In the genomic region with DNA sequence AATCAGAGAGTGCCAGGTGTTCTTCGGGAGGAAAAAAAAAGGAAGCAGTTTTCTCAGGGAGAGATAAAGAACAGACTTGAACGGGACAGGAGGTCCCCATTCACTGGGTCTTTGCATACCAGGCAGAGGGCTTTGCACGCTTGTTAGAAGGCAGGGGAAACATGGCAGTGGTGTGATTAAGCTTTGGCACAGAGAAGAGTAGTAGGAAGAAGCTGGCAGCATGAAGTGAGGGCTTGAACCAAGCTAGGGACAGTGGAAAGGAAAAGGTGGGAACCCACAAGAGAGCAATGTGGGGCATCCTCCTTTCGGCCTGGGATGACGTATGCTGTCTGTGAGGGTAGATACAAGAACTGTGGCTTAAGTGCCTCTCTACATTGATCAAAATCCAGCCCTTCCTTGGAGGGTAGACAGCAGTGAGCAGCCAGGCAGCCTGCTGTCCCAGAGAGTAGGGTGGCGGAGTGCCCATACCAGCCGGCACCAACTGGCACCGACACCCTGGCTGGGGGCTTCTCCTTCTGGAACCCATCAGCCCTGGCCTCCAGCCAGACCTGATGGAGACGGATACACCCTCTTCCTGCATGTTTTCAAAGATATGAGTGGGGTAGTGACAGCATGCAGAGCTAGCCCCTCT, we compare ENCODE assay signal across 11 mouse cellular contexts. TPM values are rescaled to one million over a fixed set of nuclear protein-coding genes. Genes with fewer than 3 reads are reported as not detected.
DNase-seq lines count a peak whose midpoint lies in the region; ATAC-seq lines count a peak whose summit lies in the region.
"Had no signal": no experiment of that assay in that cellular context is flagged by ENCODE, and none has a peak within 500 bp of the region (broad histone marks: within the 10 kb centered on the region; RNA-seq: fewer than 3 reads in every experiment).

No protein-coding gene starts in this region.

- no peaks in the 10 kb centered on the region for H3K36me3 ChIP-seq in heart, embryonic 15.5 days
- no peaks in the 10 kb centered on the region for H3K36me3 ChIP-seq in hindbrain, embryonic 16.5 days (ENCODE audit: control insufficient read depth, insufficient read depth, low read length)
- H3K36me3 ChIP-seq: stomach, embryonic 15.5 days had no signal

- H3K9me3 ChIP-seq in heart, embryonic 15.5 days (replicated peaks) = no peaks in the 10 kb centered on the region
- H3K9me3 ChIP-seq in hindbrain, embryonic 16.5 days (ENCODE audit: control insufficient read depth, low read length) = no peaks in the 10 kb centered on the region
- H3K9me3 ChIP-seq: stomach, embryonic 15.5 days had no signal

- no peak for DNase-seq in heart, postnatal 36 days
- peak; percentile 25 for DNase-seq in right cerebral cortex, postnatal 25 days
- no peak for DNase-seq in right cerebral cortex, postnatal 36 days (ENCODE audit: low spot score in 2 of 2)
- DNase-seq in right cerebral cortex, postnatal 4 days = peak; percentile 85
- no peak for DNase-seq in B cell, adult 2 months
- no peak for DNase-seq in thymus, adult 18-20 months
- DNase-seq: adrenal gland, adult 8-10 months; liver, postnatal 0 days had no signal

- no peak overlapping the region for H3K27ac ChIP-seq in heart, embryonic 15.5 days
- peak overlapping the region; percentile 49 for H3K27ac ChIP-seq in hindbrain, embryonic 16.5 days (ENCODE audit: low read depth, low read length)
- H3K27ac ChIP-seq: stomach, embryonic 15.5 days had no signal

- peaks cover 21% of the 10 kb centered on the region for H3K27me3 ChIP-seq in heart, embryonic 15.5 days
- no peaks in the 10 kb centered on the region for H3K27me3 ChIP-seq in hindbrain, embryonic 16.5 days (replicated peaks; ENCODE audit: control insufficient read depth, insufficient read depth, low read length)
- H3K27me3 ChIP-seq: stomach, embryonic 15.5 days had no signal

- H3K4me1 ChIP-seq in heart, embryonic 15.5 days (replicated peaks) = peaks cover 10% of the 10 kb centered on the region
- H3K4me1 ChIP-seq in hindbrain, embryonic 16.5 days (ENCODE audit: control insufficient read depth, insufficient read depth, low read depth, low read length) = peaks cover 11% of the 10 kb centered on the region
- H3K4me1 ChIP-seq: stomach, embryonic 15.5 days had no signal

- no peak overlapping the region for H3K4me3 ChIP-seq in heart, embryonic 15.5 days
- no peak overlapping the region for H3K4me3 ChIP-seq in hindbrain, embryonic 16.5 days (ENCODE audit: low read length)
- H3K4me3 ChIP-seq: stomach, embryonic 15.5 days had no signal

- 0 out of 2 replicates have a peak, but pooled peaks have one; percentile 12 for ATAC-seq in heart, embryonic 15.5 days (replicated peaks; ENCODE audit: insufficient number of reproducible peaks, insufficient read depth, low FRiP score, low read depth)
- peak; percentile 77 for ATAC-seq in hindbrain, embryonic 16.5 days
- ATAC-seq: liver, postnatal 0 days had no signal

- intact Hi-C loops in heart, postnatal 36 days (cut with DNase I) = no loop called here

- WGBS in heart, embryonic 15.5 days = 42% methylated on average over 9 of the region's 9 CpGs
- WGBS in hindbrain, embryonic 16.5 days = 58% methylated on average over 9 of the region's 9 CpGs

- H3K9ac ChIP-seq in heart, embryonic 15.5 days = no peak overlapping the region
- no peak overlapping the region for H3K9ac ChIP-seq in hindbrain, embryonic 16.5 days (ENCODE audit: low read depth, low read length)
- H3K9ac ChIP-seq: liver, postnatal 0 days; stomach, embryonic 15.5 days had no signal

- no peak overlapping the region for H3K4me2 ChIP-seq in heart, embryonic 15.5 days
- no peak overlapping the region for H3K4me2 ChIP-seq in hindbrain, embryonic 16.5 days (ENCODE audit: low read length)
- H3K4me2 ChIP-seq: stomach, embryonic 15.5 days had no signal

RNA-seq across cellular contexts. Expression of a gene that starts 19.9 kb away (rescaled TPM):
- 2.6 and 4.7 TPM in 2 replicates for polyA plus RNA-seq in heart, embryonic 15.5 days (2015; fragmentation: Nextera tagmentation; extraction: Ambion mirVana)
- total RNA-seq in heart, postnatal 36 days (2021) = 1 to 10 TPM; 1.9 to 2.3 TPM
- polyA plus RNA-seq in hindbrain, embryonic 16.5 days (2015; fragmentation: Nextera tagmentation; extraction: Ambion mirVana) = 9.0 and 10.4 TPM in 2 replicates

Comparison
In these comparisons a context has a peak if more than half of its experiments do, and no peak if none do; other contexts are left out.
1. DNase-seq: peak in right cerebral cortex, postnatal 25 days (single experiment) and right cerebral cortex, postnatal 4 days (single experiment); none in heart, postnatal 36 days (0 of 2), right cerebral cortex, postnatal 36 days (0 of 2), B cell, adult 2 months (0 of 2) and thymus, adult 18-20 months (0 of 2).